Mouse (Mus musculus) midbrain, embryonic 15.5 days (tissue): Measurements from ENCODE around the gene Cxcl1. TPM values are rescaled to one million over a fixed set of nuclear protein-coding genes. Genes with fewer than 3 reads are reported as not detected.
"Not testable (repeated sequence)": the region's sequence is repeated elsewhere in the genome, so short reads cannot be mapped to it uniquely, and the experiment has no call there.

Experiments
- ATAC-seq: fragments of 200-750 bp; cut with Nextera tagmentation; replicated peaks from 2 replicates; pipeline ENCODE4 v1.8.0; 2017; ENCODE audit warnings: moderate TSS enrichment
- H3K27ac ChIP-seq: fragments of 300-500 bp; sonication (generic); 2 replicates; pipeline ENCODE4 v1.5.1; 2015; ENCODE audit warnings: mild to moderate bottlenecking, inconsistent platforms
- H3K27me3 ChIP-seq: fragments of 300-500 bp; sonication (generic); replicated peaks from 2 replicates; pipeline ENCODE4 v1.6.1; 2015; ENCODE audit warnings: inconsistent platforms
- H3K36me3 ChIP-seq: fragments of 300-500 bp; sonication (generic); replicated peaks from 2 replicates; pipeline ENCODE4 v1.6.1; 2015; ENCODE audit warnings: inconsistent platforms
- H3K4me1 ChIP-seq: fragments of 300-500 bp; sonication (generic); 2 replicates; pipeline ENCODE4 v1.6.1; 2015; ENCODE audit warnings: inconsistent platforms
- H3K4me2 ChIP-seq: fragments of 300-500 bp; sonication (generic); 2 replicates; pipeline ENCODE4 v1.6.1; 2015; ENCODE audit warnings: inconsistent platforms, mild to moderate bottlenecking, moderate library complexity
- H3K4me3 ChIP-seq: fragments of 300-500 bp; sonication (generic); 2 replicates; pipeline ENCODE4 v1.5.1; 2015; ENCODE audit warnings: mild to moderate bottlenecking, inconsistent platforms
- H3K9ac ChIP-seq: fragments of 300-500 bp; sonication (generic); 2 replicates; pipeline ENCODE4 v1.6.1; 2015; ENCODE audit warnings: mild to moderate bottlenecking, inconsistent platforms
- H3K9me3 ChIP-seq: fragments of 300-500 bp; sonication (generic); 2 replicates; pipeline ENCODE4 v1.6.1; 2016; ENCODE audit warnings: inconsistent platforms
- WGBS: fragments of 180-500 bp; shearing (Covaris S2); methylation state at CpG from one replicate; pipeline ENCODE4 v1.1.7; 2015; ENCODE audit warnings: mixed read lengths; 5-methylcytosine and 5-hydroxymethylcytosine counted together
- polyA plus RNA-seq: library from polyadenylated mRNA; unstranded; fragments of >200 nt; fragmentation: Nextera tagmentation; extraction: Ambion mirVana; gene quantifications from 2 replicates; pipeline ENCODE4 v1.2.1, GENCODE M21; 2015

Gene Cxcl1
- polyA plus RNA-seq: 0.22 and 0.31 TPM in 2 replicates

DNA sequence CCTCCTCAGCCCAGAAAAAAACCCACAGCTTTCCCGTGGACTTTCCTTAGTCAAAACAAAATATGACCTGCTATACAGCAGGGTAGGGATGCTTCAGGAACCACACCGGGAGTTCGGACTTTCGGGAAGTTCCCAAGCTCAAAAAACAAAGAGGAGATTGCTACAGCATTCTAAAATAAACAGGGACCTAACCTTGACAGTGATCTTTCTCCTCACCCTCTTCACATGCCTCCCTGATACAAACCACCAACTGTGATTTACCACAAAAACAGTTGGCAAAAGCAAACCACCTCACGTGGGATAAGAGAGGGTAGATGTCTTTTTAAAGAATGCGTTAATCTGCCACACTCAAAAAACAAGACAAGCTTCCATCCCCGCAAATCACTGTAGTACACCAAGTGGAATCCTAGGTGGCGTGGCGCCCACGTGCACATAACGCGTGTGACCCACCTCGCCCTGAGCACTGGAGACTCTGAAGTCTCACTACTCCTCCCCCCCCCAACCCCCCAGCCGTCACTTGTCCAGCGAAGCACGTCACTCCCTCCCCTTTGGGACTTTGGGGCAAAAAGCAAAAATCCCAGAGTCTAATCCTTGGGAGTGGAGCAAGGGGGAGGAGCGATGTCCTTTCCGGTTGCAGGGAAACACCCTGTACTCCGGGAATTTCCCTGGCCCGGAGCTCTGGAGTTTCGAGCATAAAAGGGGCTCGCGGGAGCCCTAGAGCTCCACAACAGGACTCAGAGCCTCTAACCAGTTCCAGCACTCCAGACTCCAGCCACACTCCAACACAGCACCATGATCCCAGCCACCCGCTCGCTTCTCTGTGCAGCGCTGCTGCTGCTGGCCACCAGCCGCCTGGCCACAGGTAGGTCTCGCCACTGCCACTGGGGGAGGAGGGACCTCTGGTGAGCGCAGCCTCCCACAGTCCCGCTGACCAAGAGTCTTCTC is at the start of gene Cxcl1:
Gene Cxcl1 (plus strand): TSS at position 723 of the 945 bp plus-strand sequence.
- 11% methylated on average over 30 of the region's 30 CpGs for WGBS
- Histone ChIP-seq H3K4me3 (peak within 1 kb of the TSS; percentile 55), H3K9me3 (no peaks in the 10 kb centered on the region), H3K4me2 (peak within 1 kb of the TSS; percentile 97), H3K9ac (peak within 1 kb of the TSS; percentile 49), H3K36me3 (no peaks in the 10 kb centered on the region), H3K27me3 (no peaks in the 10 kb centered on the region), H3K27ac (no peak within 1 kb of the TSS), H3K4me1 (peaks cover 9% of the 10 kb centered on the region)
- ATAC-seq: peak; percentile 93

DNA sequence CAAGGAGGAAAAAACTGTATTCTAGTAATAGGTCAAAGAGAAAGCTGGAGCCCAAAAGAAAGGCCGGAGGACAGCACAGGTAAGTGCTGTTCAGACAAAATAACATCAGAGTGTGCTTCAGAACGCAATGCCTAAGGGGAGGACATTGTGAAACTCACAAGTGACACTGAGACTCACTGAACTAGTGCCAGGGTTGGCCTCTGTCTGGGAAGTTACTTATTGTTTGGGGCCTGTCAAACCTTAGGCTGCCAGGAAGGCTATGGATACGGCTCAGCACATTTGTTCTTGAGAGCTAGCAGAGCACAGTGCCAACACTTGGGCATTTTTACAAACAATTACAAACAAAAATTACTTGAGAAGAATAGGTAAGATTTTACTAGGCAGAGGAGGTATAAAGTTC is 47.1 kb upstream of the Cxcl1 start:
- H3K27ac ChIP-seq: no peak overlapping the region
- H3K9me3 ChIP-seq: no peaks in the 10 kb centered on the region
- H3K4me2 ChIP-seq: no peak overlapping the region
- H3K27me3 ChIP-seq: no peaks in the 10 kb centered on the region
- H3K4me3 ChIP-seq: no peak overlapping the region
- no peaks in the 10 kb centered on the region for H3K36me3 ChIP-seq
- H3K9ac ChIP-seq: no peak overlapping the region
- H3K4me1 ChIP-seq: no peaks in the 10 kb centered on the region
- no peak for ATAC-seq
- WGBS: 88% methylated on average over 3 of the region's 3 CpGs

GRCm38 (mm10) chr5:90850096-90850495 is 40.9 kb upstream of the Cxcl1 start:
- not testable (repeated sequence) for H3K27ac ChIP-seq, H3K9ac ChIP-seq, H3K9me3 ChIP-seq, ATAC-seq, H3K36me3 ChIP-seq, H3K4me1 ChIP-seq, H3K4me3 ChIP-seq, H3K27me3 ChIP-seq, H3K4me2 ChIP-seq
- 95% methylated on average over 7 of the region's 7 CpGs for WGBS

GRCm38 (mm10) chr5:90851391-90851790 is 39.6 kb upstream of the Cxcl1 start:
- ATAC-seq, H3K36me3 ChIP-seq, H3K4me3 ChIP-seq, H3K27ac ChIP-seq, H3K4me1 ChIP-seq, H3K9ac ChIP-seq, H3K4me2 ChIP-seq, H3K9me3 ChIP-seq, H3K27me3 ChIP-seq: not testable (repeated sequence)
- WGBS: 94% methylated on average over 11 of the region's 11 CpGs

GRCm38 (mm10) chr5:90853206-90853605 is 37.8 kb upstream of the Cxcl1 start:
- Histone ChIP-seq H3K4me2 (no peak overlapping the region), H3K4me3 (no peak overlapping the region), H3K36me3 (no peaks in the 10 kb centered on the region), H3K4me1 (no peaks in the 10 kb centered on the region), H3K27me3 (no peaks in the 10 kb centered on the region), H3K27ac (no peak overlapping the region), H3K9me3 (no peaks in the 10 kb centered on the region), H3K9ac (no peak overlapping the region)
- 87% methylated on average over 4 of the region's 4 CpGs for WGBS
- no peak for ATAC-seq

GRCm38 (mm10) chr5:90855308-90856230 is 35.5 kb upstream of the Cxcl1 start:
- no peaks in the 10 kb centered on the region for H3K27me3 ChIP-seq
- H3K9ac ChIP-seq: no peak overlapping the region
- H3K4me1 ChIP-seq: no peaks in the 10 kb centered on the region
- 87% methylated on average over 7 of the region's 7 CpGs for WGBS
- no peak overlapping the region for H3K4me3 ChIP-seq
- no peak for ATAC-seq
- no peak overlapping the region for H3K4me2 ChIP-seq
- H3K36me3 ChIP-seq: no peaks in the 10 kb centered on the region
- H3K9me3 ChIP-seq: no peaks in the 10 kb centered on the region
- no peak overlapping the region for H3K27ac ChIP-seq

DNA sequence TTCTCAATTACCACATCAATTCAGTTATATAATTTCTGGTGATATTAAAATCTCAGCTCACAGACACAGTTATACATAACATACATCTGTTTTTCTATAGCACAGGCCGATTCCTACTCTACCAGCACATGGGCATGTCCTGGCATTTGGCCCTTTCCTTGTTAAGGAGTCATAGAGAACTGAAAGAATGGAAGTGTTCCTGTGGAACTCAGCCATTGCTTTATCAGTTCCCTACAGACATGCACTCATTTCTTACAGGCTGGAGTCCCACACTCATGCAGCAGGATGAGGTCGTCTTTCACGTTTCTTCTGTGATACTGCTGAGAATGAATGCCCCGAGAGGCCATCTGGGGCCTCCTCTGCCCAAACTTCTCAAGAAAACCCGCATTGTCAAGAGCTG is 33.6 kb upstream of the Cxcl1 start:
- Histone ChIP-seq H3K27ac (no peak overlapping the region), H3K36me3 (no peaks in the 10 kb centered on the region), H3K9me3 (no peaks in the 10 kb centered on the region), H3K4me3 (no peak overlapping the region), H3K4me1 (no peaks in the 10 kb centered on the region), H3K9ac (no peak overlapping the region), H3K27me3 (no peaks in the 10 kb centered on the region), H3K4me2 (no peak overlapping the region)
- ATAC-seq: no peak
- 86% methylated on average over 5 of the region's 5 CpGs for WGBS

DNA sequence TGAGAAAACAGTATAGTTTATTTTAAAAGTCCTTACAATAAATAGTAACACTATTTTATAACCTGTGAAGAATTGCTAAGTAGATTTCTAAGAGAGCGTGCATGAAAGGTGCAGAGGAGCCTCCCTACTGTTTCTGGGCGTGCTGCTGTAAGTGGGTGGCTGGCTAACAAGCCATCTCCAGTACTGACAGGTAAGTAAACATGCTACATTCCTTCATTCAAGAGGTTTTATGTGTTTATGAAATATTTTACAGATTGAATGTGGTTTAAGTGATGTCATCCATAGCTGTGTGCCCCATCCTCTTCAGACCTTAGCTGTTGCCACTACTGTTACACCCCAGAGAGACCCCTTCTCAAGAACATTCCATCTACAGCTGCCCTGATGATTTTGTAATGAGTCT is 32.6 kb upstream of the Cxcl1 start:
- no peak overlapping the region for H3K9ac ChIP-seq

GRCm38 (mm10) chr5:90859031-90859430 is 32.0 kb upstream of the Cxcl1 start:
- 84% methylated on average over 3 of the region's 3 CpGs for WGBS
- ATAC-seq: no peak

More for the DNA sequence above, 32.6 kb upstream of the Cxcl1 start:
- Histone ChIP-seq H3K4me3 (no peak overlapping the region), H3K4me2 (no peak overlapping the region), H3K27ac (no peak overlapping the region), H3K36me3 (no peaks in the 10 kb centered on the region), H3K9me3 (no peaks in the 10 kb centered on the region), H3K4me1 (no peaks in the 10 kb centered on the region), H3K27me3 (no peaks in the 10 kb centered on the region)
- ATAC-seq: no peak
- WGBS: 85% methylated on average over 2 of the region's 2 CpGs

DNA sequence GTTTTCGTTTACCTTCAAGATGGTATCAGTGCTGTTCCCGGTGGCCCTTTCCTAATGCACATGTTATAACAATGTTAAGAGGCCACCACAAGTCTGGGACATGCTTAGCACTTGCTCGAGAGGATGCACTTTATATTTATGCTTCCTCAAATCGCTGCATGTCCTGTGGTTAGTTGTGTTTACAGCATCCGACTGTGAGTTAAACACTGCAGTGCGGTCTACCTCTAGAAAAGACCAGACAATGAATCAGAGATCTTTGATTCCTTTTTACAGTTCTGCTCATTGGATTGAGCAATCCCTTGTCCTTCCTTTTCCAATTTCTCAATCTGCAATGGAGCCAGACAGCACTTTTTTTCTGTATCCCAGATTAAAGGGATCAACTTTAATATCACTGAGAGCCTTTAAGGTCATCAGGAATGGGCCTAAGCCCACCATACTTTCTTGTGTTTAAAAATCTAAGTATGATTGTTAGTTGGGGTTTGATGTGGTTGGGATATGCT is 29.1 kb upstream of the Cxcl1 start:
- Histone ChIP-seq H3K4me2 (no peak overlapping the region), H3K27me3 (no peaks in the 10 kb centered on the region), H3K4me1 (no peaks in the 10 kb centered on the region), H3K4me3 (no peak overlapping the region), H3K27ac (no peak overlapping the region), H3K36me3 (no peaks in the 10 kb centered on the region), H3K9me3 (no peaks in the 10 kb centered on the region), H3K9ac (no peak overlapping the region)
- 83% methylated on average over 6 of the region's 6 CpGs for WGBS
- ATAC-seq: no peak

More at GRCm38 (mm10) chr5:90859031-90859430, 32.0 kb upstream of the Cxcl1 start:
- Histone ChIP-seq H3K4me2 (no peak overlapping the region), H3K36me3 (no peaks in the 10 kb centered on the region), H3K9ac (no peak overlapping the region), H3K27me3 (no peaks in the 10 kb centered on the region), H3K4me3 (no peak overlapping the region), H3K9me3 (no peaks in the 10 kb centered on the region), H3K27ac (no peak overlapping the region), H3K4me1 (no peaks in the 10 kb centered on the region)

DNA sequence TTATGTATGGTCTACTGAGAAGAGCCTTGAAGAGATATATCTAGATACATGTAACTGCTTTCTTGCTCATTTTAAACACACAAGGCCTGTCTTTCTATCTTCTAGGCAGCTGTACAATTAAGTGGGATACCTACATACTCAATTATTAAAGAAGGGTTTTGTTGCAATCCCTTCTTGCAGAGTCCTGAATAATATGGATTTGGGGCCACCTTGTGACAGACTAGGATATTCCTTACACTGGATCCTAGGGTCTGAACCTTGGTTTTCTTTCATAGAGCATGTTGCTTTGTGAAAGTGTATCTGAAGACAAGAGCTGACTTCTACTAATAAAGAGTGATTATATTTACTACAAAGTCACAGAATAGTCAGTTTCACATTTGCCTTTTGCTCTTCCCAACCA is 24.3 kb upstream of the Cxcl1 start:
- Histone ChIP-seq H3K27ac (no peak overlapping the region), H3K36me3 (no peaks in the 10 kb centered on the region), H3K27me3 (no peaks in the 10 kb centered on the region), H3K9me3 (no peaks in the 10 kb centered on the region), H3K4me3 (no peak overlapping the region), H3K4me2 (no peak overlapping the region), H3K9ac (no peak overlapping the region), H3K4me1 (no peaks in the 10 kb centered on the region)
- no peak for ATAC-seq

DNA sequence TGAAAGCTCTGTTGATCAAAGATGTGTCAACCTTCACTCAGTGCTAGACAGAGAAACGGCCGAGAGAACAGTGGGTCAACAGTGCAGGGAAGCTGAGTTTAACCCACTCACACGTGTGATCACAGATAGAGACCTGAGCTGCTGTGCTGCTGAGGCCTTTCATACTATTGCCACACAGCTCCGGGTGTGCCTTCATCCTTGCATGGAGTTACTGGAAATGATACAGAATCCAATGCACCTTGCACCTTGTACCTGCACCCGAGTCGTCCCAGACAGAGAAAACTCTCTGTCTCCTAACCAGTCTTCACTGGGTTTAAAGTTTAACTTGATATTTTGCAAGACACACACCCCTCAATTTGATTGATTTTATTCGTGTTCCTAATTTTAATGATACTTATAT is 18.7 kb upstream of the Cxcl1 start:
- no peak for ATAC-seq
- H3K9me3 ChIP-seq: no peaks in the 10 kb centered on the region
- no peak overlapping the region for H3K4me2 ChIP-seq
- H3K9ac ChIP-seq: no peak overlapping the region
- no peak overlapping the region for H3K27ac ChIP-seq
- no peaks in the 10 kb centered on the region for H3K27me3 ChIP-seq
- WGBS: 87% methylated on average over 7 of the region's 7 CpGs
- no peaks in the 10 kb centered on the region for H3K36me3 ChIP-seq
- no peak overlapping the region for H3K4me3 ChIP-seq
- H3K4me1 ChIP-seq: no peaks in the 10 kb centered on the region
